Mouse (Mus musculus) olfactory bulb, adult 2 months (tissue): ENCODE measurements at regions not wholly inside any gene's neighbourhood (a gene's known extent, or its start where the extent isn't known, plus 50 kb on each side); places are given as distances from the start of the nearest gene placed in this dataset.
A peak's percentile ranks its signal among the peaks of the same experiment; 100 is the strongest.

Experiments used
- CTCF ChIP-seq: fragments of 200-500 bp; IDR thresholded peaks from 2 replicates; pipeline ENCODE4 v1.5.1; 2012; ENCODE audit warnings: low read depth, mild to moderate bottlenecking, low read length, moderate library complexity; ENCODE audit not compliant: insufficient read depth
- POLR2A ChIP-seq: fragments of 200-500 bp; IDR thresholded peaks from 2 replicates; pipeline ENCODE4 v1.6.1; 2012; ENCODE audit warnings: mild to moderate bottlenecking, low read depth, low read length, moderate library complexity; ENCODE audit not compliant: insufficient read depth

- TF ChIP-seq CTCF: peak; percentile 43; the same call in 1 of the 2 replicates
- TF ChIP-seq POLR2A: no peak
Measured at GRCm38 (mm10) chr17:3273108-3274091, 53.0 kb upstream of the Tiam2 start.
